Mouse (Mus musculus) retina, adult 2 months (tissue): ENCODE results near the gene Fam131c.

Source experiments
- DNase-seq: peaks from one replicate; pipeline ENCODE4 v3.0.0-alpha.2; 2012; ENCODE audit warnings: low read depth, low spot score

The Fam131c gene

DNA sequence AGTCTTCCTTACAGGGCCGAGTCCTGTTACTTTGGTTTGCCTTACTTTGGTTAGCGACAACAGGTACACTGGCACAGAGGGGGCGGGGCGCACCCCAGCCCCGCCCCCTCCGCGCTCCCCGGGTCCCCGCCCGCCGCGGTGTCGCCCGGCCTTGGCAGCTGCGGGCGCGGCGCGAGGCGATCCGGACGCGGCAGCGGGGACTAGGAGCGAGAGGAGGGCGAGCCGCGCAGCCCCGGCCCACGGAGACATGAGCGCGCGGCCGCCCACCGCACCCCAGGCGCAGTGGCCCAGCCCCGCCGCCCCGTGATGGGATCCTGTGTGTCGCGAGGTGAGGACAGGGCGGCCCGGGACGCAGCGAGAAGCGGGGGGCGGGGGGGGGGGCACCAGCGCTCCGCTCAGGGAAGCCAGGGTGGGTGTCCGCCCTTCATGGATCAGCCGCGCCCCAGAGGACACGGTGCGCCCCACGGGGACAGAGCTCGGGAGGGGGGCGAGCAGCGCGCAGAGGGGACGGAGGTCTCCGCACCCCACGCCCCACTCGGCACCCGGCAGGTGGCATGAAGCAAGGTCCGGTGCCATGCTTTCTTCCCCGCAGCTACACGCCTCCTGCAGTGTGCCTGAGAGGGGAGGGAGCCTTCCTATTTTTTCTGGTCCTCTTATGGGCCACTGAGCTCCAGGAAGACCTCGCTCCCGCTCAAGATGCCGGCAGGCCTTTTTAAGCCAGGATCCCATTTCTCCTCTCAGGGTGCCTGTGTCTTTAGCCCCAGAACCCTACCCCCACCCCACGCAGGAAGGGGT lies at the start of gene Fam131c:
Gene Fam131c (plus strand): TSS at position 224 of the 795 bp plus-strand sequence.
- DNase-seq: no peak

DNA sequence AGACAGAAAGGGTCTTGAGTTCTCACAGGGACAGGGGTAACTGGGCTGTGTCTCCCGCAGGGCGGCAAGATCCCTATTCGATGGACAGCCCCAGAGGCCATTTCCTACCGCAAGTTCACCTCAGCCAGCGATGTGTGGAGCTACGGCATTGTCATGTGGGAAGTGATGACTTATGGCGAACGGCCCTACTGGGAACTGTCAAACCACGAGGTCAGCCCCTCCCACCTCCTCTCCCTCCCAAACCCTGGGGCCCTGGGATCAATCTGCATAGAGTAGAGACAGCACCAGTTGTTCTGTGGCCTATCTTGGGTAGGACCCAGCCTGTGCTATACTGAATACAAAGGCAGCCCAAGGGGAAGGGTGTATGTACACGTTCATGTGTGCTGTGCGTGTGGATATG lies 45.5 kb upstream of the Fam131c start:
- no peak for DNase-seq

DNA sequence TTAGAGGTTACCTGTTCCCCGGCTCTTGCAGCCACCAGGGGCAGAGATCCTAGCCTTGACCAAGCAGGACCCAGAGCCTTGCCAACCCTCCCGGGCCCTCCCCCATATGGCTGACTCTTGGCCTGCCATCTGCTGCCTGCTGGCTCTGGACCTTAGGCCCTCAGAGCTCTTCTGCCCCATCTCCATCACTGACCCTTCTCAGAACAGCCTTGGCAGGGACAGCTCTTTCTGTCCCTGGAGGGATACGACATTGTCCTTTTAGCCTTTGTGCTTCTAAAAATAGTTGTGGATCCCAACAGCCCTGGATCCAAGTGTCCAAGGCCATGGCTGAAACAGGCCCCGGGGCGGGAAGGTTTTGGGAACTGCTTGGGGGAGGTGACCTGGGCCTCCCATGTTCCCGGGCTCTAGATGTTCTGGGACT lies 43.2 kb upstream of the Fam131c start:
- no peak for DNase-seq

DNA sequence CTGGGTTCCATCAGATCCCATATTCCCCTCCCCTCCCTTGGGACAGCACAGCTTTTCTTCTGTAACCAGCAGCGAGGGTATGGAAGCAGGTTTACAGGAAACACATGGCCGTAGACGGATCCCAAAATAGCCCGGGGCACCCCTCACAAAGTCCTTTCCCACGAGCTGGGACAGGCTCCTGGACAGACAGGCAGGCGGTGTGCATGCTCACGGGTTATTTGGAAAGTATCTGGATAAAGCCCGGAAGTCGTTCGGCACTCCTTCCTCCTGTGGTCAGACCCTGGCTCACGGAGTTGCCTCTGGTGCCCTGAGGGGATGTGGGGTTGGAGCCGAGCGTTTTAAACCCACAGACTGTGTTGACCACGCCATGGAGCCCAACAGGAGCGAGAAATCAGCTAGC lies 42.4 kb upstream of the Fam131c start:
- DNase-seq: no peak

DNA sequence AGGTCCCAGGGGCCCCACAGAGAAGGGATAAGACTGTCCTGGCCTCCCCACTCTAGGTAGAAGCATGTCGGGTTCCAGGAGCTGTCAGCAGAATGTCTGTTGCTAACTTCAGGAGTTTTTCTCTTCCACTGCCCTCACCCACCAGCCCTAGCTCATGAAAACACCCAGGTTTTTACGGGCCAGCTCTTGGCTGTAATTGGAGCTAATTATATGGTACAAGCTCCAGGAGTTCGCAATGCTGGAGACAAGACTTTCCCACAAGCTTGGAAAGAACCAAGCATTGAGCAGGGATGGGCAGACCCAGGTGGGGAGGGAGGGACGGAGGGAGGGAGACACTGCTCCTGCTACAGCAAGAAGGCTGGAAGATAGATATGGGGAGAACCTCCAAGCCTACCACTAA lies 40.9 kb upstream of the Fam131c start:
- no peak for DNase-seq

DNA sequence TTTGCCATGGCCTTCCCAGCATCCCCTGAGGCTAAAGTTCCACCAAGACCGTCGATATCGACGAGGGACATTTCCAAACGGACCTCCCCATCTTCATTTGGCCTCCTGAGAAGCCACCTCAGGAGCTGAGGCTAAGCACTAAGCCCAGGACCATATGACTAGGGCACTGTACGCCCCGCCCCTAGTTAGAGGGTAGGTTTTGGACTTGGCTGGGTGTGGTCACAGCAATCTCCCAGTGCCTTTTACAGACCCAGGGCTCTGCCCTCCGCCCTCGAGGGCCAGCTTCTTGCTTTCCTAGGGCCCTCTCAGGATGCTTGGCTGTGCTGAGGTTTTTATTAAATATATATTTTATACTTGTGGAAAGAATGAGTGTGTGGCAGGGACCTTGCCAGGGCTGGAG lies 39.3 kb upstream of the Fam131c start:
- no peak for DNase-seq

DNA sequence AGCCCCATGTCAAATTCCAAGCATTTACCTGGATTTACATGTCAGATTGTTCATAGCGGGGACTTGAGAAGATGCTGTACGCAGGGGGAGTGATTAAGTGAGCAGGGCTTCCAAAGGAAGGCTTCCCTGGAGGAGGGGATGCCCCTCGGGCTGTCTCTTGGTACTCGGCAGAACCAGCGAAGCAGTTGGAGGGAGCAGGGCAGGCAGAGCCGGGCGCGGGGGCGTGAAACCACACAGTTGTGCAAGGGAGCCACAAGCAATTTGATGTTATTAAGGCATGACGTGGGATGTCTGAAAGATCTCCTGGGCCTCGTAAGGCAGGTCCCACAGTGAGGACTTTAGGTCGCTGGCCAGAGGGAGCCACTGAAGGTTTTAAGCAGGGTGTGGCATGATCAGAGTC lies 38.1 kb upstream of the Fam131c start:
- DNase-seq: no peak

DNA sequence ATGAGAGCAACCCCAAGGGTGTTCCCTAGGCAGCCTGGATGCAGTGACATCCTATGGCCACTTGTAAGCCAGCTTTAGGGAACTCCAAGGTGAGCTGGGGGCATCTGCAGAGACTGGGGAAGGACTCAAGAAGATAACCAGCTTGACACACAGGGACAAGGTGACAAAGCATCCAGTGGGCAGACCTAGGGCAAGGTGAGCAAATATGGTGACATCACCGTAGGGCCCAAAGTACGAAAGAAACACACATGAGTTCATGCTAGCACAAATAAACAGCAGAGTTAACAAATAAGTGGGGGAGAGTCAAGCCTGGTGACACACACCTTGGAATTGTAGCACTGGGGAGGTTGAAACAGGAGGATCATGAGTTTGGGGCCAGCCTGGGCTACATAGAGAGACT lies 36.6 kb upstream of the Fam131c start:
- DNase-seq: no peak

DNA sequence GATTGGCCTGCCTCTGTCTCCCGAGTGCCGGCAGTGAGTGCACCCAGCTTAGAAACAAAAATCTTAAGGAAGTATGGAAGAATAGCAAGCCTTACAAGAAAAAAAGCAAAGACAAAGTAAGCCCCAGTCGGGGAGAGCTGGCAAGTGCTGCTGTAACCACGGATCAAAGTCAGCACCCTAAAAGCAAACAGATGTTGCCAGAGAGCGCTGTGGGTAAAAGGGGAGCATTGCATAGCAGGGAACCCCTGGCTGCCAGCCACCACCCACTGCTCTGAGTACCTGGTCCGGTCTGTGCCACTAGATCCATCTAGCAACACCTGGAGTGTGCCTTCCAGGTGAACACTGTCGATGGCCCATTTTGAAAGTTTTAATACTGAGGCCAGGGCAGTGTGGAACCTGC lies 35.8 kb upstream of the Fam131c start:
- no peak for DNase-seq

DNA sequence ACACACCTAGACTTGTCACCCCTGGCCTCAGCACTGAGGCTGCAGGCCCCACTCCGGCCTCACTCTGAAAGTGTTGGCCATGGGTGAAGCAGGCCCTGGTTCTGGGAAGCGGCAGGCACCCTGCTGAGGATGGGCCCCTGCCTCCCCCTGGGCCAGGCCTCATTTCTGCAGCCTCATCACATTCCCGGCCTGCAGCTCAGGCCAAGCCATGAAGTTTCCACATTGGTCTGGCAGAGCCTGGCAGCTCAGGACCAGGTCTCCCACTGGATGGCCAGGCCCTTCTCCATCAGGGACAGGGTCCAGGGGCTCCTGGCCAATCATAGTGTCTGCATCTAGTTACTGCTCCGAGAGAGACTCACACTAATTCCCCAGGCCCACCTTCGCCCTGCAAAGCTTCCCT lies 33.3 kb upstream of the Fam131c start:
- DNase-seq: no peak

DNA sequence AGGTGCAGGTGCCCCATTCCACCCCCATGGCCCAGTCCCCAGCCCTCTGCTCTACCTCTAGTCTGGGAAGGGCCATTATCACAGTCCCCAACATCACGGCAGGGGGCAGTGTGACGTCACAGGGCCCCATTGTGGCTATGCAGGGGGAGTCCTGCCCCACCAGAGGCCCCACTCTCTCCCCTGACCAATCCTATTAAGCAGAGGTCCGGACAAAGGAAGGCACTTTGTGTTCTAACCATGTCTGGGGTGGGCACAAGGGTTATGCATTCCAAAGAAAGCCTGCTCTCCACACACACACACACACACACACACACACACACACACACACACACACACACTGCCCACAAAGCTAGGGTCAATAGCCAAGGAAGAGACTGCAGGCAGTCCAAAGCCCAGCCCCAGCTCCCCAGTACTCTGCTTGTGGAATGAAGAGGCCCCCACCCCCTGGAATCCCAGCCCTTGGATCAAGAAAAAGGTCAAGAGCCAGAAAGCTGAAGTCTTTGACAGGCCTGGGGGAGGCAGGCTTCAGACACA lies 32.7 kb upstream of the Fam131c start:
- no peak for DNase-seq

DNA sequence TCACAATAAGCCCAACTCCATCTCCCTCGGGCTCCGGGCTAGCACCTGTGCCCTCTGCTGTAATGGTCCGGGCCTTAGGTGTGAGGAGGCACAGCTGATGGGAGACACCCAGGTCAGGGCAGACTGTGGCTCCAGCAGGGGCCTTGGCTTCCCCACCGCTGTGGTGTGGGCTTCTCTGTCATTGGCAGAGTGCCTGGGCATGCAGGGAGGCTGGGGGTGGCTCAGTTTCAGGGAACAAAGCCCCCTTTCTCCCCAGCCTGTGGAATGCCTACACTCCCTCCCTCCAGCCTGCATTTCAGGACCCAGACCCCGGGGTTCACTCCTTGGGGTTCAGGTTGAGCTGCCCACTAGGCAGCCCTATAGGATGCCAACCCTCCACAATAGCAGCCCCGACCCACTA lies 31.8 kb upstream of the Fam131c start:
- DNase-seq: no peak

DNA sequence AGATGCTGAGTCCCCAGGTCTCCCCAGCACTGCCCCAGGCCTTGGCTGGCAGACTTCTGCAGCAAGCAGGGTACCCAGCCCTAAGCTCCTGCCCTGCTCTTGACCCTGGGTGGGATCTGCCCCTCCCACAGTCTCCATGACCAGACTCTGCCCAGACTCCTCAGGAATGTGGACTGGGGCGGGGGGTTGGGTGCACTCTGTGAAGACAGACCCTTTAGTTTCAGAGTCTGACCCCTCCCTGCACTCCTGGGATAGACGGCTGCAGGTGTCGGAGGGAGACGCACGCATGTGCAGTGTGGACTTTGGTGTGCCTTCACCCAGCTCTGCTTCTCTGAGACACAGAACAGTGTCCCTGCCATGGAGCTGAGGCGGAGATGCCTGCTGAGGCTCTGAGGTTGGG lies 30.0 kb upstream of the Fam131c start:
- no peak for DNase-seq

DNA sequence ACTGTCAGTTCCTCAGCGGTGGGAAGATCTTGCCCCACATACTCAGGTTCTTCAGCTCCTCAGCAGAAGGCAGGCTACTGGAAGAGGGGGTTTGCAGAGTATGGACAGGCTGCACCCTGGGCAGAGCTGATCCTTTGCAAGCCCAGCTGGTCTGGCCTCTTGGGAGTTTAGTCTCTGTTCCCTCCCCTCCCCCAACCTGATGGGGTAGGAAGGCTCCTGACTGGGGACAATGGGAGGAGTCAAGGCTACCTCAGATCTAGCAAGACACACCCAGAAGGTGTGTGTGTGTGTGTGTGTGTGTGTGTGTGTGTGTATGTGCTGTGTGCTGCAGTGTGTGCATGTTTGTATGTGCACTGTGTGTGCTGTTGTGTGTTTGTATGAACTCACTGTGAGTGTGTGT lies 29.2 kb upstream of the Fam131c start:
- DNase-seq: no peak

DNA sequence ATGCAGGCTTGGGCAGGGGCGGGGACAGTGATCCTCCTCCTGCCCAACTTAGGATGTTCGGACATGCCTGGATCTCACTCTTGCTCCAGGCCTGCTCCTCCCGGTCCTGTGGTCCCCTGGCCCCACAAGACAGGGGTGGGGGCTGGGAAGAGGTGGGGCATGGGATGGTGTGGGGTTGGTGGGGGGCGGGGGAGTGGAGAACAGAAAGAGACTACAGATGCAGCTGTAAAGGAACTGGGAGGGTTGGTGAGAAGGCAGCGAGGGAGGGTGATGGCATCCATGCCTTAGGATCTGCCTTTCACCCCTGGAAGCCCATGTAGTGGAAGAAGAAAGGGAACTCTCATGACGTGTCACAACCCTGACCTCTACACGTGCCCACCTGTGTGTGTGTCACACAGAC lies 26.5 kb upstream of the Fam131c start:
- DNase-seq: no peak

DNA sequence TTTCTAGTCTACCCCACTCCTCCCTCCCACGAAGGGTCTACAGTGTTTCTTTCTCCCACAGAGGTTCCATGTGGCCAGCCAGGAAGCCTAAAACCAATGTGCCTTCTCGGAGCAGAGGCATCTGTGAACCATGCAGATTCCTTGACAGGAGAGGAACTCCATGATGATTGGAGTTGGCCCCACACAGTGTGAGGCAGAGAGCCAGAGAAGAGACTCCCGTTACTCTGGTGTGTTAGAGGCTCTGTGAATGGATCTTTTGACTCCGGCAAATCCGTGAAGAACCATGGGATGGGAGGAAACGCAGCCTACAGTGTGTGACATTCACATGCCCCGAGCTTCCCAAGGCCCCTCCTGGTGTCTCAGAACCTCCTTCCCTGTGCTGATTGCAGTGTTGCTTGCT lies 24.5 kb upstream of the Fam131c start:
- no peak for DNase-seq

DNA sequence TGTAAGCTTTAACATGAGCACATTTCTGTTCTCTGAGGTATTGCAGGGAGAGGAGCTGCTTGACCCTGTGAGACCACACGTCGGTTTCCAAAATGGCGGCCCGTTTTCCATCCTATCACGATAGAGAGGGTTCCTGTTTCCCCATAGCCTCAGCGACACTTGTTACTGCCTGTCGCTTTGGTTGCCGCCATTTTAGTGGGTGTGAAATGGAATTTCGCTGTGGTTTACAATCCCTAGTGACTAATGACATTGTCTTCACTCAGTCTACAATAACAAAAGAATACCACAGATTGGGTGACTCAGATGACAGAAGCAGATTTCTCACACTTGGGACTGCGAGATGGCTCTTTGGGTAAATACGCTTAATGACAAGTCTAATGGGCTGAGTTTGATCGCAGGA lies 22.8 kb upstream of the Fam131c start:
- no peak for DNase-seq

DNA sequence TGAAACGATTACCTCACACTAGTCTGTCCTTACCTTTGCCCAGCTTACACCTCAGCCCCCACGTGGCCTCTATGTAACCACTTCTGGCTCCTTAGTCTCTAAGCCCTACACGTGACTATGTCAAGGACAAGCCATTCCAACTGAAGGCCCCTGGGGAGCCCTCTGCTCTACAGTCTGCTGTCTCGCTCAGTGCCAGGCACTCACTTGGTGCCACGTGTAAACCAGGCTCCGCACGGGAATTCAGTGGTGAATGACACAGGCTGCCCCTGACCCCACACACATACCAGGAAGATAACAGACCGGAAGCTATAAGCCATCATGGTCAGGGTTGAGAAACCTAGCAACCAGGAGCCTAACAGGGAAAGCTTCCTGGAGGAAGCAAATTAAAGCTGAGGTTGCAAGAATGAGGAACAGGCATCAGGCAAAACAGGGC lies 20.6 kb upstream of the Fam131c start:
- no peak for DNase-seq

DNA sequence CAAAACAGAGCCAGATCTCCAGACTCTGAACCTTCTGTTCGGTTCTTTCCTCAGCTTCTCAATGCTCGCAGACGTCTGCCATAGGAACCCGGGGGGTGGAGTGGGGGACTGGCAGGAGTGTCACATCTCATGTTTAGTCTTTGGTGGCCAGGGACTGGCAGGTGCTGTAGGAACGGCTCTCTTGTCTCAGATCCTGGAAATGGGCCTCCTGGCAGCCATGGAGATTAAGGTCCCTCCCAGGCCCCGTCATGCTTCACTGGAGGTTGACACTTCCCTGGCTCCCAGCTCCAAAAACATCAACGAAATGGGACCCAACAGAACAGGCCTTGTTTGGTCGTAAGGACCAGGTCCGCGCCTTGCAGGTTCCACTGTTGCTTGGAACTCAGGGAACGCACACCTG lies 19.4 kb upstream of the Fam131c start:
- DNase-seq: no peak

DNA sequence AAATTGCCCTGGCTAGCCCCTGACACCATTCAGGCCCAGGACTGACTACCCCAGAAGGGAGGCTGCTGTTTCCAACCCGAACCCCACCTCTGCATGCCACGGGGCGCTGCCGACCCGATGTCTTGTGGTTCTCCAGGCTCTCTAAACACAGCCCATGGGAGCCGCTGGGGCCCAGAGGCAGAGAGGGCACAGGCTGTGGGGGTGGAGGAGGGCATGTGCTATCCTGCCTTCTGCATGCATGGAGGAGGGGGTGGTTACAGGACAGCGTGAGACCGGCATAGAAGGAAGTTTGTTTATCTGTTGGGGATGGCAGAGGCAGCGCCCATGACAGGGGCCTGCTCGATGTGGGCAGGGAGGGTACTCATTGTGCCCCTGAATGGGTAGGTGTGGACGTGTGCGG lies 18.0 kb upstream of the Fam131c start:
- DNase-seq: no peak

DNA sequence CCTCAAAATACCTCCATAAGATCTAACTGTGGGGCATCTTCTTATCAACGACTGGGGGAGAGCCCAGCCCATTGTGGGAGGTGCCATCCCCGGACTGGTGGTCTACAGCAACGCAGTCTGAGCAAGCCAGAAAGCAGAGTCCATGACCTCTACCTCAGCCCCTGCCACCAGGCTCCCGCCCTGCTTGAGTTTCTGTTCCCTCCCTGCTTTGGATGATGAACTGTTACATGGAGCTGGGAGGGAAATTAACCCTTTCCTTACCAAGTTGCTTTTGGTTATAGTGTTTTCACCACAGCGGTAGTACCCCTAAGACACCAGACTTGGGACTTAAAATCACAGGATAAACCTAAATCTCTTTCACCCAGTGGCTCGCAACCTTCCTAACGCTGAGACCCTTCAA lies 16.0 kb upstream of the Fam131c start:
- no peak for DNase-seq

DNA sequence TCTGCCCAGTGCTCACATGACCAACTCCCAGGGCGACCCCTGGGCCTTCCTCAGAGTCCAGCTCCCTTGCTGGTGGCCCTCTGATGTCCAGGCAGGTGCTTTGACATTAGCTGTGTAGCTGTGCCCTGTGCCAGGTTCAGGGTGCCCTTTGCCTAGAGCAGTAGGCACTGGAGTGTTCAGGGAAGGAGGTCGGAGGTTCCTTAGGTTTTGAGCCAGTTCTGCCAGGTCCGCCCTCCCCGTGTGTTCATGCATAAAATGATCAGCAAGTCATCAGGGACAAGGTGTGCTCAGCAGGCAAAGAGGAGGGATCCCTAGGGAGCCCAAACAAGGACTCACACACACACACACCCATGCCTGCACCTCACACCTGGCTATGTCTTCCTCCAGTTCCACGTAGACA lies 15.0 kb upstream of the Fam131c start:
- no peak for DNase-seq

DNA sequence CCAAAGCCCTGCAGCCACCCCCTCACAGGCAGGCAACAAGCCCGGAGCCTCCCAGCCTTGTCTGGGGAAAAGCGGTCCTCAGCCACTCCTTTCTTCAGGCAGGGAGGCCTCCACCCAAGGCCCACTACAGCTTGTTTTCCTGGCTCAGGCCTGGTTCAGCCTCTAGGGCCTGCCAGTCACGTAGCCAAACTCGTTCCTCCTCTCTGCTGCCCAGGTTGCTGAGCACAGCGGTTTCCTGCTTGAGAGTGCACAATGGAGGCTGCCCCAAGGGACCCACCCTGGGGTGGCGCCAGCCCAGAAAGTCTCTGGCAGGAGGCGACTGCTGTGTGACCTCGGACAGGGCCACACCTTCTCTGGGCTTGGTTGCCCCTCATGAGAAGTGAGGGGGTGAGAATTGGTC lies 14.2 kb upstream of the Fam131c start:
- DNase-seq: no peak

DNA sequence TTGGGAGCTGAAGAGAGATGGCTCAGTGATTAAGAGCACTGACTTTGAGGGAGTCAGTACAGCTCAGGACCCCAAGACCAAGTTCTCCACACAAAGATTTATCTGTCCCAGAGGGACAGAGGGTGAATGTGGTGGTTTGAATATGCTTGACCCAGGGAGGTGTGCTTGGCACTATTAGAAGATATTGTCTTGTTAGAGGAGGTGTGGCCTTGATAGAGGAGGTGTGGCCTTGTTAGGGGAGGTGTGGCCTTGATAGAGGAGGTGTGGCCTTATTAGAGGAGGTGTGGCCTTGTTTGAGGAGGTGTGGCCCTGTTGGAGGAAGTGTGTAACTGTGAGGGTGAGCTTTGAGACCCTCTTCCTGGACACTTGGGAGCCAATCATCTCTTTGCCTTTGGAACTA lies 10.2 kb upstream of the Fam131c start:
- no peak for DNase-seq
